Mouse (Mus musculus) kidney, postnatal 0 days (tissue): ENCODE measurements around the gene Kantr. TPM values are rescaled to one million over a fixed set of nuclear protein-coding genes. Genes with fewer than 3 reads are reported as not detected.
"Not testable (repeated sequence)": the region's sequence is repeated elsewhere in the genome, so short reads cannot be mapped to it uniquely, and the experiment has no call there.

Experiments
- ATAC-seq: fragments of 200-750 bp; cut with Nextera tagmentation; replicated peaks from 2 replicates; pipeline ENCODE4 v1.8.0; 2017; ENCODE audit warnings: low read depth, moderate number of reproducible peaks, moderate TSS enrichment, moderate library complexity; ENCODE audit not compliant: low FRiP score
- DNase-seq: peaks from one replicate; pipeline ENCODE4 v3.0.0-alpha.2; 2016; ENCODE audit warnings: low spot score
- H3K27ac ChIP-seq: fragments of 300-500 bp; sonication (generic); 2 replicates; pipeline ENCODE4 v1.5.1; 2014; ENCODE audit warnings: mild to moderate bottlenecking
- H3K27me3 ChIP-seq: fragments of 300-500 bp; sonication (generic); 2 replicates; pipeline ENCODE4 v1.6.1; 2014; ENCODE audit warnings: low read length, mixed read lengths; ENCODE audit not compliant: insufficient read depth
- H3K36me3 ChIP-seq: fragments of 300-500 bp; sonication (generic); 2 replicates; pipeline ENCODE4 v1.6.1; 2014; ENCODE audit warnings: low read length, mixed read lengths; ENCODE audit not compliant: insufficient read depth
- H3K4me1 ChIP-seq: fragments of 300-500 bp; sonication (generic); replicated peaks from 2 replicates; pipeline ENCODE4 v1.6.1; 2014; ENCODE audit warnings: antibody characterized with exemption, low read length, mixed read lengths; ENCODE audit not compliant: insufficient read depth
- H3K4me2 ChIP-seq: fragments of 300-500 bp; sonication (generic); 2 replicates; pipeline ENCODE4 v1.6.1; 2014; ENCODE audit warnings: mild to moderate bottlenecking, low read length, moderate library complexity, mixed read lengths
- H3K4me3 ChIP-seq: fragments of 300-500 bp; sonication (generic); replicated peaks from 2 replicates; pipeline ENCODE4 v1.5.1; 2014; ENCODE audit warnings: low read depth, low read length
- H3K9ac ChIP-seq: fragments of 300-500 bp; sonication (generic); 2 replicates; pipeline ENCODE4 v1.6.1; 2014; ENCODE audit warnings: low read depth, low read length
- H3K9me3 ChIP-seq: fragments of 300-500 bp; sonication (generic); replicated peaks from 2 replicates; pipeline ENCODE4 v1.6.1; 2016; ENCODE audit warnings: low read length, inconsistent platforms, mixed read lengths
- CTCF ChIP-seq: IDR thresholded peaks from 2 replicates; pipeline ENCODE4 v1.5.1; 2016; ENCODE audit warnings: antibody characterized with exemption, low read depth, mild to moderate bottlenecking, moderate library complexity
- WGBS: fragments of 180-500 bp; shearing (Covaris S2); extraction: QIAGEN DNeasy Blood & Tissue Kit; methylation state at CpG from one replicate; pipeline ENCODE4 v1.1.7; 2014; 5-methylcytosine and 5-hydroxymethylcytosine counted together
- polyA plus RNA-seq: library from polyadenylated mRNA; unstranded; fragments of >200 nt; fragmentation: Nextera tagmentation; extraction: Ambion mirVana; gene quantifications from 2 replicates; pipeline ENCODE4 v1.2.1, GENCODE M21; 2015

Kantr gene
- polyA plus RNA-seq, 1 experiment from 2014 or later: 10.3 TPM

- WGBS: 88% methylated on average over 15 of the region's 15 CpGs
Measured at GRCm38 (mm10) chrX:152346587-152346986, 19.3 kb upstream of the Kantr start.

DNA sequence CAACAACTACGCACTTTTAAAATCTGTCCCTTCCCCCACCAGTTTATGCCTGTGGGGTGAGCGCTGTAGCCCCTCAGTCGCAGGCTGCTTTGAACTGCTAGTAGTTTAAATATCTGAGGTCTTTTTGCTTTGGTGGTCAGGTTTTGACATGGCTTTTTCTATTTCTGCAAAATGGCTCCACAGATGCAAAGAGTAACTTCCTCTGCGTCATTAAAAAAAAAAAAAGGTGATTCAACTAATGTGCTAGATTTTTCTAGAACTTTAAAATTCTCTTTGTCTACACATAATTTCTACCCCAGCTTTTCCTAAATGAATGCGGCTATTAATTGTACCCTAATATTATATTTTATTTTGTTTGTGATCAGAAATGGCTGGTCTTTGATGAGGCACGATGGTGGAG lies 15.6 kb upstream of the Kantr start:
- 41% methylated on average over 6 of the region's 6 CpGs for WGBS
- peaks cover 4% of the 10 kb centered on the region; the same call in 1 of the 2 replicates for H3K4me1 ChIP-seq
- no peaks in the 10 kb centered on the region for H3K36me3 ChIP-seq
- H3K9me3 ChIP-seq: no peaks in the 10 kb centered on the region
- no peak for ATAC-seq
- peak overlapping the region; percentile 27; the same call in 1 of the 2 replicates for H3K9ac ChIP-seq
- peak overlapping the region; percentile 44 for H3K4me2 ChIP-seq
- peak overlapping the region; percentile 51 for H3K4me3 ChIP-seq
- no peak for TF ChIP-seq CTCF
- DNase-seq: no peak
- H3K27me3 ChIP-seq: no peaks in the 10 kb centered on the region
- H3K27ac ChIP-seq: peak overlapping the region; percentile 73

More at GRCm38 (mm10) chrX:152346587-152346986, 19.3 kb upstream of the Kantr start:
- Histone ChIP-seq H3K4me3 (no peak overlapping the region), H3K36me3 (no peaks in the 10 kb centered on the region), H3K27ac (no peak overlapping the region), H3K9me3 (no peaks in the 10 kb centered on the region), H3K9ac (no peak overlapping the region), H3K4me1 (no peaks in the 10 kb centered on the region), H3K4me2 (no peak overlapping the region), H3K27me3 (no peaks in the 10 kb centered on the region)
- TF ChIP-seq CTCF: no peak
- no peak for ATAC-seq
- no peak for DNase-seq

GRCm38 (mm10) chrX:152342358-152342901 lies 15.1 kb upstream of the Kantr start, which contains the start of gene Tspyl2:
Gene Tspyl2 (minus strand): TSS chrX:152342425.
- no peak for TF ChIP-seq CTCF
- no peaks in the 10 kb centered on the region for H3K27me3 ChIP-seq
- H3K9me3 ChIP-seq: no peaks in the 10 kb centered on the region
- H3K36me3 ChIP-seq: no peaks in the 10 kb centered on the region
- peak within 1 kb of the TSS; percentile 73 for H3K9ac ChIP-seq
- ATAC-seq: peak; percentile 98
- peak within 1 kb of the TSS; percentile 51 for H3K4me3 ChIP-seq
- H3K4me2 ChIP-seq: peak within 1 kb of the TSS; percentile 52
- H3K27ac ChIP-seq: peak within 1 kb of the TSS; percentile 73
- peak; percentile 96 for DNase-seq
- WGBS: 20% methylated on average over 27 of the region's 27 CpGs
- H3K4me1 ChIP-seq: peaks cover 4% of the 10 kb centered on the region; the same call in 1 of the 2 replicates

GRCm38 (mm10) chrX:152341496-152341895 lies 14.2 kb upstream of the Kantr start:
- H3K9ac ChIP-seq: peak overlapping the region; percentile 73
- TF ChIP-seq CTCF: no peak
- WGBS: 37% methylated on average over 11 of the region's 11 CpGs
- H3K27me3 ChIP-seq: no peaks in the 10 kb centered on the region
- ATAC-seq (no peak), DNase-seq (peak; percentile 24)
- no peaks in the 10 kb centered on the region for H3K9me3 ChIP-seq
- H3K4me3 ChIP-seq: peak overlapping the region; percentile 51
- no peaks in the 10 kb centered on the region for H3K36me3 ChIP-seq
- peak overlapping the region; percentile 70 for H3K27ac ChIP-seq
- peaks cover 4% of the 10 kb centered on the region; the same call in 1 of the 2 replicates for H3K4me1 ChIP-seq
- H3K4me2 ChIP-seq: peak overlapping the region; percentile 52

DNA sequence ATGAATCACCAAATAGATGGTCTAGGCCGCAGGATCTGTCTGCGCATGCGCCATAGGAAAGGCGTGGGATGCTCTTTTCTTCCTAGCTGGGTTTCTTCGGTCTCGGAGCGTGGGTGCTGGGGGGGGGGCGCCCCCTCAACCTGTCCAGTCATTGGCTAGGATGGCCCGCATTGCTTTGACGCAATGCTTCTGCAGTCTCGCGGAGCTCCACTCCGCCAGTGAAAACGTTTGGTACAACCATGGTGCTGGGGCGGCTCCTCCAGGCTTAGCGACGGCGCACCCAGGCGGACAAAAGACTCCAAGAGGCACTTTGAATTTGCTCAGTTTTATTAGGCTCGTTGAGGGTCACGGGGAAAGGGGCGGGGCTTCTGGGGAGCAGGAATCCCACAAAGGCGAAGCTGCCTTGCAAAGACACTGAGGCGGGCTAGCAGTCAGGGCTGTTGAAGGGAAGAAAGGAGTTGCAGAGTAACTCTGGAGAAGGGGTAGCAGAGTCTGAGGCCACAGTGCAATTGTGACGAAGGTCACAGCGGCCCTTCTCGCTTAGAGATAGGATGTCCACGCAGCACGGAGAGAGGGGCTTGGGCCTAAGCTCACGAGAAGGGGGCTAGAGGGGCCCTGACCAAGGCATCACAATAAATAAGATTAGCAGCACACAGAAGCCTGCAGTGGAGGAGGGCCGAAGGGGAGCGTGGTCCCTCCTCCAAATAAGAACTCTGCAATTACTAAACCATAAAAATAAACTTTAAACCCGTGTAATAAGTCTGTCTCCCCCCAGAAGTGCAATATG lies 9.4 kb upstream of the Kantr start:
- peak; percentile 37 for TF ChIP-seq CTCF
- Histone ChIP-seq H3K4me2 (peak overlapping the region; percentile 47), H3K4me3 (peak overlapping the region; percentile 18), H3K27ac (peak overlapping the region; percentile 92), H3K36me3 (no peaks in the 10 kb centered on the region), H3K9ac (peak overlapping the region; percentile 51; the same call in 1 of the 2 replicates), H3K4me1 (peaks cover 4% of the 10 kb centered on the region; the same call in 1 of the 2 replicates), H3K27me3 (no peaks in the 10 kb centered on the region), H3K9me3 (no peaks in the 10 kb centered on the region)
- ATAC-seq (peak; percentile 99), DNase-seq (peak; percentile 95)
- WGBS: 12% methylated on average over 33 of the region's 33 CpGs

DNA sequence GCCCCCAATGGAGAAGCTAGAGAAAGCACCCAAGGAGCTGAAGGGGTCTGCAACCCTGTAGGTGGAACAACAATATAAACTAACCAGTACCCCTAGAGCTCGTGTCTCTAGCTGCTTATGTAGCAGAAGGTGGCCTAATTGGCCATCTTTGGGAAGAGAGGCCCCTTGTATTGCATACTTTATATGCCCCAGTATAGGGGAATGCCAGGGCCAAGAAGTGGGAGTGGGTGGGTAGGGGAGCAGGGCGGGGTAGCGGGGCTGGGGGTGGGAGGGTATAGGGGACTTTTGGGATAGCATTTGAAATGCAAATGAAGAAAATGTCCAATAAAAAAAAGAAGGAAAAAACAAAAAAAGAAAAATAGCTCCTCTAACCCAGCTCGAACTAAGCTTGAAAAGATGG lies 8.8 kb upstream of the Kantr start:
- not testable (repeated sequence) for H3K9me3 ChIP-seq, H3K27ac ChIP-seq, H3K4me3 ChIP-seq, DNase-seq, H3K27me3 ChIP-seq, H3K9ac ChIP-seq, H3K36me3 ChIP-seq, H3K4me1 ChIP-seq
- WGBS: 48% methylated on average over 4 of the region's 4 CpGs
- ATAC-seq: 0 out of 2 replicates have a peak, but pooled peaks have one; percentile 2
- peak overlapping the region; percentile 35; the same call in 1 of the 2 replicates for H3K4me2 ChIP-seq

GRCm38 (mm10) chrX:152329400-152329799 lies 2.1 kb upstream of the Kantr start:
- not testable (repeated sequence) for ATAC-seq

More at GRCm38 (mm10) chrX:152329400-152329799, 2.1 kb upstream of the Kantr start:
- H3K4me1 ChIP-seq, H3K36me3 ChIP-seq, H3K9me3 ChIP-seq, DNase-seq, H3K27me3 ChIP-seq, H3K4me2 ChIP-seq, H3K27ac ChIP-seq, H3K4me3 ChIP-seq, H3K9ac ChIP-seq: not testable (repeated sequence)
